Mouse (Mus musculus) liver, embryonic 14.5 days (tissue): ENCODE results near the gene Tnpo3. TPM values are rescaled to one million over a fixed set of nuclear protein-coding genes. Genes with fewer than 3 reads are reported as not detected.

Source experiments
- ATAC-seq: fragments of 200-750 bp; cut with Nextera tagmentation; 2 replicates; pipeline ENCODE4 v1.8.0; 2017; ENCODE audit warnings: moderate number of reproducible peaks, mild to moderate bottlenecking, moderate library complexity; ENCODE audit not compliant: insufficient read depth
- DNase-seq, 3 experiments: peaks; one replicate each; pipeline ENCODE4 v3.0.0-alpha.2; 2012 to 2013; ENCODE audit warnings: low read depth in 3 of 3, low spot score in 3 of 3
- H3K27ac ChIP-seq: fragments of 300-500 bp; sonication (generic); 2 replicates; pipeline ENCODE4 v1.5.1; 2014; ENCODE audit warnings: moderate library complexity, mild to moderate bottlenecking, control low read depth, inconsistent platforms
- H3K27me3 ChIP-seq: fragments of 300-500 bp; sonication (generic); 2 replicates; pipeline ENCODE4 v1.6.1; 2014; ENCODE audit warnings: mild to moderate bottlenecking, low read length, moderate library complexity; ENCODE audit not compliant: control insufficient read depth, insufficient read depth
- H3K36me3 ChIP-seq: fragments of 300-500 bp; sonication (generic); replicated peaks from 2 replicates; pipeline ENCODE4 v1.6.1; 2014; ENCODE audit warnings: low read depth; ENCODE audit not compliant: control insufficient read depth, insufficient read depth
- H3K4me1 ChIP-seq, 2 experiments: fragments of 200-500 bp in 1 of 2; fragments of 300-500 bp in 1 of 2; sonication (generic) in 1 of 2; replicated peaks; 2 replicates each; pipeline ENCODE4 v1.6.1; 2012 to 2014; ENCODE audit warnings: antibody characterized with exemption in 1 of 2, inconsistent platforms in 1 of 2, low read length in 1 of 2; ENCODE audit not compliant: control insufficient read depth in 2 of 2, insufficient read depth in 2 of 2
- H3K4me2 ChIP-seq: fragments of 300-500 bp; sonication (generic); 2 replicates; pipeline ENCODE4 v1.6.1; 2014; ENCODE audit warnings: low read depth, mild to moderate bottlenecking, control low read depth, moderate library complexity
- H3K4me3 ChIP-seq, 2 experiments: fragments of 200-500 bp in 1 of 2; fragments of 300-500 bp in 1 of 2; sonication (generic) in 1 of 2; 2 replicates each; pipeline ENCODE4 v1.5.1; 2012 to 2014; ENCODE audit warnings: low read depth in 2 of 2, low read length in 2 of 2, mild to moderate bottlenecking in 2 of 2, control low read depth in 1 of 2, inconsistent platforms in 1 of 2, moderate library complexity in 1 of 2; ENCODE audit not compliant: insufficient read depth in 1 of 2
- H3K9ac ChIP-seq: fragments of 300-500 bp; sonication (generic); replicated peaks from 2 replicates; pipeline ENCODE4 v1.6.1; 2014; ENCODE audit warnings: mild to moderate bottlenecking, control low read depth, moderate library complexity
- H3K9me3 ChIP-seq: fragments of 300-500 bp; sonication (generic); 2 replicates; pipeline ENCODE4 v1.6.1; 2016; ENCODE audit warnings: low read length, mixed read lengths; ENCODE audit not compliant: control insufficient read depth
- CTCF ChIP-seq: IDR thresholded peaks from 2 replicates; pipeline ENCODE4 v1.5.1; 2016; ENCODE audit warnings: antibody characterized with exemption, low read depth, control low read depth
- EP300 ChIP-seq: IDR thresholded peaks from 2 replicates; pipeline ENCODE4 v1.6.1; 2016; ENCODE audit warnings: antibody characterized with exemption, low read depth
- WGBS: fragments of 180-500 bp; shearing (Covaris S2); extraction: QIAGEN DNeasy Blood & Tissue Kit; methylation state at CpG from one replicate; pipeline ENCODE4 v1.1.7; 2014; ENCODE audit not compliant: insufficient replicate concordance; 5-methylcytosine and 5-hydroxymethylcytosine counted together
- polyA plus RNA-seq, 2 experiments: library from polyadenylated mRNA; depleted of rRNA in 1 of 2; stranded (reverse) in 1 of 2; unstranded in 1 of 2; fragments of >200 nt; fragmentation: Nextera tagmentation in 1 of 2; extraction: Ambion mirVana in 1 of 2; gene quantifications; 2 replicates each; pipeline versions ENCODE4 v1.2.1 to v1.2.3; 2012 to 2014

Gene Tnpo3
- polyA plus RNA-seq, 2 experiments = 27.8 to 30.5 TPM

- Histone ChIP-seq H3K9ac (no peak overlapping the region), H3K9me3 (no peaks in the 10 kb centered on the region), H3K4me2 (peak overlapping the region; percentile 20; the same call in 1 of the 2 replicates), H3K4me1 (no peaks in the 10 kb centered on the region), H3K4me3 (peak overlapping the region; percentile 1 to 16; a peak in 3 of 4 replicates), H3K27ac (no peak overlapping the region), H3K36me3 (no peaks in the 10 kb centered on the region), H3K27me3 (peaks cover 47% of the 10 kb centered on the region)
- 12% methylated on average over 13 of the region's 13 CpGs for WGBS
- DNase-seq (peak in 1 of 3 experiments; percentile 31), ATAC-seq (no peak)
- TF ChIP-seq EP300 (no peak), CTCF (no peak)
These were observed 80.9 kb downstream of the Tnpo3 start for GRCm38 (mm10) chr6:29528561-29529443.

DNA sequence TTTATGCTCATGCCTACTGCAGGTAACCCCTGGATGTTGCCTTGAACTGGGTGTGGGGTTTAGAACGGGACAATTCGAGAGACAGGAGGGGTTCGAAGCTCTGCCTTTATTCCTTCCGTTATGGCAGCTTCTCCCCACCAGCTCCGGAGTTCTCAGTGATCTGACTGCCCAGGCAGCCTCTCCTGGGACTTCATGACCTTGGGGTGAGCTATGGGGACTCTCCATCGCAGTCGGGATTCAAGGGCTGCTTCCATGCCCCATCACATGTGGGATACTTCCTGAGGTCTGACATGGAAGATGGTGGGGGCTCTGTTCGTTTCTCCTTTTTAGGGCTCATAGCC lies 81.6 kb downstream of the Tnpo3 start:
- Histone ChIP-seq H3K4me1 (no peaks in the 10 kb centered on the region), H3K9ac (no peak overlapping the region), H3K36me3 (no peaks in the 10 kb centered on the region), H3K4me3 (peak overlapping the region; percentile 16 to 53), H3K27me3 (peaks cover 47% of the 10 kb centered on the region), H3K27ac (no peak overlapping the region), H3K4me2 (no peak overlapping the region), H3K9me3 (no peaks in the 10 kb centered on the region)
- 16% methylated on average over 8 of the region's 8 CpGs for WGBS
- no peak for DNase-seq
- no peak for ATAC-seq
- no peak for TF ChIP-seq CTCF
- no peak for TF ChIP-seq EP300

- no peaks in the 10 kb centered on the region for H3K36me3 ChIP-seq
- ATAC-seq = no peak
- TF ChIP-seq EP300 = no peak
- TF ChIP-seq CTCF = no peak
- H3K27me3 ChIP-seq = peaks cover 47% of the 10 kb centered on the region
- DNase-seq = no peak
- H3K4me3 ChIP-seq = peak overlapping the region; percentile 47 to 53
- no peak overlapping the region for H3K27ac ChIP-seq
- H3K9me3 ChIP-seq = no peaks in the 10 kb centered on the region
- WGBS = 5% methylated on average over 34 of the region's 34 CpGs
- H3K4me2 ChIP-seq = peak overlapping the region; percentile 62
- no peak overlapping the region for H3K9ac ChIP-seq
- no peaks in the 10 kb centered on the region for H3K4me1 ChIP-seq
These were observed 82.1 kb downstream of the Tnpo3 start for GRCm38 (mm10) chr6:29527361-29528164.

- peak within 1 kb of the TSS; percentile 47 to 53 for H3K4me3 ChIP-seq
- H3K9ac ChIP-seq = no peak within 1 kb of the TSS
- peaks cover 47% of the 10 kb centered on the region for H3K27me3 ChIP-seq
- peak within 1 kb of the TSS; percentile 62 for H3K4me2 ChIP-seq
- no peak within 1 kb of the TSS for H3K27ac ChIP-seq
- no peaks in the 10 kb centered on the region for H3K9me3 ChIP-seq
- no peak for DNase-seq
- no peaks in the 10 kb centered on the region for H3K36me3 ChIP-seq
- WGBS = 1% methylated on average over 90 of the region's 96 CpGs
- no peak for TF ChIP-seq CTCF
- TF ChIP-seq EP300 = no peak
- peak; percentile 23; the same call in 1 of the 2 replicates for ATAC-seq
- no peaks in the 10 kb centered on the region for H3K4me1 ChIP-seq
These were observed 83.1 kb downstream of the Tnpo3 start, which contains the start of gene Irf5 for GRCm38 (mm10) chr6:29526281-29527251. Irf5 (plus strand) TSS chr6:29526625.
